Mouse (Mus musculus) liver, adult (tissue): ENCODE measurements around the gene Bub1b.

Experiments used
- GATA4 ChIP-seq: IDR thresholded peaks from 2 replicates; pipeline ENCODE4 v1.6.1; 2014; ENCODE audit warnings: mild to moderate bottlenecking, low read length; ENCODE audit not compliant: insufficient replicate concordance

Bub1b gene

DNA sequence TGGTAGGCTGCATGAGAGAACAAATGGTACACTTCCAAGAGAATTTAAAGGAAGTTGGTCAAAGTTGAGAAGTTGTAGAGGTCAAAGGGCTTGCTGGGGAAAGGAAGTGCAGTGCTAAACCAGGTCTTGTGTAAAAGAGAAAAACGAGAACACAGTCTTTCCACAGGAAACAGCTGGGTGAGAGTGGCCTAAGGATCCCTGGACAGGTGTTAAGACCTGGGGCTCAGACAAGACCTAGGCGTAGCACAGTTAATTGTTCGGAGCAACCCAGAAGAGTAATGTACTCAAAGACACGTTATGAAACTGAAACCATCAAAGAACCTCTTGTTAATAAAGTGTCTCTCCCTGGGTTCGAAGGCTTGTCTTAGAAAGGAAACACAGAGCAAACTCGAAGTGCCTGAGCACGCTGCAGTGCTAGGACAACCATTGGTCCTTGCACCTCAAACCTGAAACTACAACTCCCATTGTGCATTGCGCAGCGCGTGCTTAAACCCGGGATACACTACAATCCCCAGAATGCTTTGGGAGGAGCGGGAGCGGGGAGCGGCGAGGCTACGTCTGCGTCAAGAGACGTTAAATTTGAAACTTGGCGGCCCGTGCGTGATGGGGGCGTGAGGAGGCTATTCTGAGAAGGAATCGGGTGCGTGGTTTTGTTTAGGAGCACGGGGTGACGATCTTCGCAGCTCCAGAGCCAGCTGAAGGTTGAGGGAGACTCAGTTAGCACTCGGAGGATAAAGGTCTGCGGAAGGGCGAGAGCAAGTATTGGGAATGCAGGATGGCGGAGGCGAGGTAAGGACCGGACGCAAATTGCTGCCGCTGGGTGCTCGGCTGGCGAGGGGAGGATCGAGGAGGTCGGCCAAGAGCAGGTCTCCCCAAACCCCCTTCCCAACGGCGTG is at the start of gene Bub1b:
Gene Bub1b, plus strand, starts transcription at position 539 of the 896 bp plus-strand sequence.
- TF ChIP-seq GATA4 = no peak

DNA sequence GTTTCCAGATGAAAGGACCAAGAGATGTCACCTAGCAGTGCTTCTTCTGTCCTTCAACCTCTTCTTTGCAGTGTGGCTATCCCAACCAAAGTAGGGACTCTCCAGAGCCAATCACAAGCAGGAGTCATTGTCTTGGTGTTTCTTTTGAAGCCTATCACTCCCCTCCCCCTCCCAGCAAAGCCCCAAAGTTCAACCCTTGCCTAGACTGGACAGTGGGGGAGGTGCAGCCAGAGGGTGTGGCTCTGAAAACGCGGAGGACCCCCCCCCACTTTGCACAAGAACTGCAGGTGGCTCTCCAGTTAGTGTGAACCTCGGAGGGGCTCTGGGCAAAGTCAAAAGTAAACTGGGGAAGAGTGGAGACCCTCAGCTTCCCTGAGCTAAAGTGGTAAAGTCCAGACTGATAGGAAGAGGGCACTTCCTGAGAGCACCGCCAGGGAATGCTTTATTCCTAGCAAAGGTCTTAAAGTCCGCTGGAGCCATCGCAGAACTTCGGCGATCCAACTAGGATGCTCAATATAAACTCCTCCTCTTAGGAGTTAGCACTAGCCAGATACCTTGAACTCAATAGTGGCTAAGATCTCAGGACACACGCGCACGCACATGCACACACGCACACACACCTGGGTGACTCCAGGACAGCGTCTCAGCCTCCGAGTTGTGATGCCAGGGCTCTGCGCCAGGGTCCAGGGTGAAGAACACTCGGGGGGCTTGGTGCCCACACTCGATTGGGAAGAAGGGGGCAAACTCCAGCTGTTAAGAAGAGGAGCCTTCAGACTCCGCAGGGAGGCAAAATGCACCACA is 49.4 kb upstream of the Bub1b start:
- no peak for TF ChIP-seq GATA4

DNA sequence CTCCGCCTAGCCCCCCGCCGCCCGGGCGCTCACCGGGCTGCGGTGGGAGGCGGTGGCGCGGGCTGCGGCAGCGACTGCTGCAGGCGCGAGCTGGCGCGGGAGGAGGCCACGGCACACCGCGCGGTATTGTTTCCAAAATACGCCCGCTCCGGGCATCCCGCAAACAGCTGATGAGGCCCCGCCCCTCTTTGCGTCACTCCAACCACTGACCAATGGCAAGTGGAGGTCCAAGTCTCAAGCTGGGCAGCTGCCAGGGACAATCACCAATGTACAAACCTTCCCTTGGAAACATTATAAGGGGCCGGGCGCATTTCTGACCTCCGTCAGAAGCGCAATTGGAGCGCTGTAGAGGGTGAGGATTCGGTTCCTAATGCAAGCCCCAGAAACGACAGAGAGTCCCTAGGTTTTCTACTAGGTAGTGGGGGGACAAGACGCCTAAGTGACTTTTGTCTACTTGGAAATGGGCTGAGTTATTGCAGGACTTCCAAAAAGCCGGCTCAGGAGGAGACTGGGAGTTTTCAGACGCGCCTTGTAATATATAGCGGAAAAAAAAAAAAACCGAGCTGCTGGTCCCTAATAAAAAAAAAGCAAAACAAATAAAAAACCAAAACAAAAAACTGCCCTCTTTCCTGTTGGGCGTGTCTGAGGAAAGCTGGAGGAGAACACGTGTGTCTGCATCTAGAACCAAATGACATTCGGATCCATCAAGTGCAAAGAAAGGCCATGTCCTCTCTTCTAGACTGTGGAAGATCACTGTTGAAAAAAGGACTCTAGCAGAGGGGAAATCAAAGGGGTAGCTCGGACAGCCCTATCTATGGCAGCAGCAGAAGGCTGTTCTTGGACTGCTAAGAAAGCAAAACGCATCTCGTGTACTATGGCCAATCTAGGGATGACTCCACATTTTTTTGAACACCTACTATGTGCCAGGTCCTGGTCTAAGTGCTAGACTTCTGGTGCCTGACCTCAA is 48.2 kb upstream of the Bub1b start, which contains the start of gene Bmf:
Gene Bmf, minus strand, starts transcription at position 181 of the 967 bp plus-strand sequence.
- no peak for TF ChIP-seq GATA4

DNA sequence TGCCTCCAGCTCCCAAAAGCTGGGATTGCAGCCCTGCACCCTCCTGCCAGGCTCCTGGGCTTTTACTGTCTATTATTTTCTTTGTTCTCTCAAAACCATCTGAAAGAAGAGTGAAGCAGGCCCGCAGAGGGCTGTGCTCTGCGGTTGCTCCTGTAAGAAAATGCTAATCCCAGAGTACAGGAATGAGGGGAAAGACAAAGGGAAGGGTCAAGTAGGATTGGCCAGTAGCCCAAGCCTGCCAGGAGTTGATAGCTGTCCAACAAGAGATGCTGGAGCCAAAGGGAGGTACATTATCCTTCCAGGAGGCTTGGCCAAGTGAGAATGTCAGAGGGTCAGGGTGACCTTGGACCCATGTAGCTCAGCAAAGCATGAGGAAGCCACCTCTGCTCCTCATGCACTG is 46.4 kb upstream of the Bub1b start:
- no peak for TF ChIP-seq GATA4

DNA sequence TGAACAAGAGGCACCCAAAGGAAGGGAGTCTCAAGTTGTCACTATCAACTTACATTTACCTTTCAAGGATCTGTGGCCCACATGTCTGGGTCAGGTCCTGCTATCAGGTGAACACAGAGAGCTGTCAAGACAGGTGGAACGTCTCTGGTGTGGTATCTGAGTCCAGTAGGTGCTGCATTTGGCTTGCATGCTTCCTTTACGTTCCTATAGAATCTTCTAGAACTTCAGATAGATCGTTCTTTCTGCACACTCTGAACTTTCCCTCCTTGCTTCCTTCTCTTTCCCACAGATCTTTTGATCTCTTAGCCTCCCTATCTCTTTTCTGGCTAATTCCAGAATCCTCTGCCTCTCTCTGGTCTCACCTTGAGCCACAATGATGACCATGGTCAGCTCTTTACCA is 39.6 kb upstream of the Bub1b start:
- no peak for TF ChIP-seq GATA4

DNA sequence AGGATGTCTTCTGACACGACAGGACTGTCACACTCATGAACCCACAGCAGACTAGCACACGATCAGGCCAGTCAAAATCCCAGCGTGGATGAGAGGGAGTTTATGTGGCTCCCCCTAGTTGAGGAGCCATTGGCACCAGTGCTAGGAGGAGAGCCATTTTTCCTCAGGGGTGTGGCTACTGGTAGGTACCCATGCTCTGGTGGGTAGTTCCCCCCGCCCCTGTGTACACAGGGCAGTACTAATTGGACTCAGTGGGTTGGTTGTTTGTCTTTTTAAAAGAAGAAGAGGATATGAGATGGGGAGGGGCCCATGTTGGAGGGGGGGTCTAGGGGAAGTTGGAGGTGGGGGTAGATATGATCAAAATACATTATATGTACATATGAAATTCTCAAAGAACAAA is 36.0 kb upstream of the Bub1b start:
- TF ChIP-seq GATA4 = no peak

DNA sequence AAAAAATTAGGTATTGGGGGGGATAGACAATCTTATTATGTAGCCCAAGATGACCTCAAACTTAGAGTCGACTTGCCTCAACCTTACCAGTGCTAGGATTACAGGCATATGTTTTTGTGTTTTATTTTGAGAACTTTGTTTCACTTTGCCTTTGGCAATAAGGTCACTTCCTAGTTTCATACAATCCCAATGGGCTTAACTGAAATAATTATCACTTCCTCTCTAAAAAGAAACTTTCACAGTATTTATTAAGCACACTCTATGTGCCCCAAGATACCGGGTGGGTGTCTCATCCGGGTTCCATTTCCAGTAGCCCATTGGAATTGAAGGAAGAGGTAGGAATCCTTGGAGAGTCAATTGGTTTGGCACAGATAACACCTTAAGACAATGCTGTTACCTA is 35.6 kb upstream of the Bub1b start:
- TF ChIP-seq GATA4 = no peak

DNA sequence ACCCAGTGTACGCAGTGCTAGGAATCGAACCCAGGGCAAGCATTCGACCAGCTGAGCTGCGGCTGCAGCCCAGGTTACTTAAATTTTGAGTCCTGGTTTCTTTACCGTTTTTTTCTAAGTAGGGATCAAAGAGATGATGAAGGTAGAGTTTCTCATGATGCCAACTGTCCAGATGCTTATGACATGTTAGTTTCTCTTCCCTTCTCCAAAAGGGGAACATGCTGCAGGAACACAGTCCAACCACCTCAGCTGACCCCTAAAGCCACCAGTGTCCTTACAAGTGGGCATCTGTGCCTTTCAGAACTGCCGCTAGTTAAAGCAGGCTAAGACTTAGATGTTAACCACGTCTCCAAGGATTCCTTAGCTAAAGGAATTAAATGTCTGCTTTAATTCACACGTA is 30.8 kb upstream of the Bub1b start:
- TF ChIP-seq GATA4 = no peak

DNA sequence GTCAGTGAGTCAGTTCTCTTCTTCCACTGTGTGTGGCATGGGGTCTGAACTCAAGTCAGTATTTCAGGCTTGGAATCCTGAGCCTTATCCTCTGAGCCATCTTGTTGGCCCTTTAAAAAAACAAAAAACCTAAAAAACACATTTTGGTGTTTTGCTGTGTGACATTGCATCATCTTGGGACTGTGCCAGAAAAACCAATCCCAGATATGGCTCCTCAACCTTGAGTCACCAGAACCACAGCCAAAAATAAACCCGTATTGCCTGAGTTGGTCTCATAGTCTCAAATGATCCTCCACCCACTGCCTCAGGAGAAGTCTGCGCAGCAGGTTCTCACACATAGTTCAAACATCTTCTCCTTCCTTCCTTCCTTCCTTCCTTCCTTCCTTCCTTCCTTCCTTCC is 27.1 kb upstream of the Bub1b start:
- no peak for TF ChIP-seq GATA4

DNA sequence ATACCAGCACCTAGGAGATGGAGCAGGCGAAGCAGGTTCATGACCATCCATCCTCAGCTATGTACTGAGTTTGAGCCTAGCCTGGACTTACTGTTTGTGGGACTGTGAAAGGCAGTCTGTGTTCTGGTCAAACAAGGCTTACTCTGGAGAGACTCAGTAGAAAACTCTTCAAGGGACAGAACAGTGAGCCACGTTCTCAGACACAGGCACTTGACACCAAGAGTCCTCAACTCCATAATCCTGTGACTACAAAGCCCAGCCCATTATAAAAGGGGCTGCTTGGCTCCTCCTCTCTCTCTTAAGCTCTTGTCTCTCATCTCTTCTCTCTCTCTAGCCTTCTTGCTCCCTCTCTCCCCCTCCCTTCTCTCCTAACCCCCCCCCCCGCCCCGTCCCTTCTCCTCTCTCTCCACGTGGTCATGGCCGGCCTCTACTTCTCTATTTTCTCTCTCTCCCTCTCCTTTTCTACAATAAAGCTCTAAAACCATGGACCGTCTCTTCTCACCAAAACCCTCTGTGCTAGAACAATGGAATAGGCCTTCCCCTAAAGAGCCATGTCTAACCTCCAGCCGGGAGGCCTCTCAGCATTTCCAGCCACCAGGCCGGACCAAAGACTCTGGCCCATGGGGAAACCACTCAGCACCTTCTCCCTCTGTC is 25.7 kb upstream of the Bub1b start:
- TF ChIP-seq GATA4 = no peak

DNA sequence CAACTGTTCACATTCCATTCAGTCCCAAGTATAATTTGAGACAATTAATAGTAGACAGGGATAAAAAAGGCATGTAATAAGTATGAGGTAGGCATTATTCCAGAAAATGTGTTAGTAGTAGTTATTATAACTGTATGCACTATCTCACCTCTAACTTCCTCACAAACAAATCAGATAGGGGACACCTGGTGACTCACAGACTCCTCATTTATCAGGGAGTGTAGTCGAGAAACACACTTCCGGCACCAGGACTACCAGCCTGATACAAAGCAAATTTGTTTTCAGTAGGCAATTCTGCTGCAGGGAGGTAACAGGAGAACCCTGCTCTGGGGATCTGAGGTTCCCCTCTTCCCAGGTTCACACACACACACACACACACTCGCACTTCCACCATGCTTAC is 24.9 kb upstream of the Bub1b start:
- TF ChIP-seq GATA4 = no peak

DNA sequence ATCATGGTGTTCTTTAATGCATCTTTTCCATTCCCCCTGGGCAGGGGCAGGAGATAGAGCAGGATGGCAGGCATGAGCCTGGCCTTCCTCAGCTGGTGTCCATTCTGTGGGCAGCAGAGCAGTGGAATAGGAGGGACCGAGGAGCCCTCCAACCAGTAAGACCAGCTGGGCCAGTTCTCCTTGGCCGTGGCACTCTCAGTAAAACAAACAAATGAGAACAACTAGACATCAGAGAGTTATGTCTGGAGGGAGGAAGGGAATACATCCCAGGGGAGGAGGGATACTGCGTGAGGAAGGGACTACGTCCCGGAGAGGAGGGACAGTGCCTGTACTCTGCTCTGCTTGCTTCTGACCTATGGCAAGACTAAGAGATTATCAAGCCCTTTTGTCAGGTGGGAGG is 12.0 kb upstream of the Bub1b start:
- no peak for TF ChIP-seq GATA4

DNA sequence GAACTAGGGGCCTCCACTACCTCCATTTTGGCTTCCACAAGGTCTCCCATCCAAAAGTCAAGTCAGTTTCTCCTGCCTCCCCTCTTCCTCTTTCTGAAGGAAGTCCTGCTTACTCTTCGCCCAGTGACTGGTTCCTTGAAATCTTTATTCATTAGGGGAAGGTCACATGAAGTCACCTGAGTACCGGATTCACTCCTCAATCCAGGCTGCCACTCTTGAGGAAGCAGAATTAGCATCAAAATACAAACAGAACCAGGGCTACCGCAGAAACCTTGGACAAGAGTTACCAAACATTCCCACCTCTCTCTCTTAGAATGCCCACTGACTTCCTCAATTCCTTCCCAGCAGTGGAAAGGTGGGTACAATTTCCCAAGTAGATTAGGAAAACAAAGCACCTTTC is 10.3 kb upstream of the Bub1b start:
- no peak for TF ChIP-seq GATA4

DNA sequence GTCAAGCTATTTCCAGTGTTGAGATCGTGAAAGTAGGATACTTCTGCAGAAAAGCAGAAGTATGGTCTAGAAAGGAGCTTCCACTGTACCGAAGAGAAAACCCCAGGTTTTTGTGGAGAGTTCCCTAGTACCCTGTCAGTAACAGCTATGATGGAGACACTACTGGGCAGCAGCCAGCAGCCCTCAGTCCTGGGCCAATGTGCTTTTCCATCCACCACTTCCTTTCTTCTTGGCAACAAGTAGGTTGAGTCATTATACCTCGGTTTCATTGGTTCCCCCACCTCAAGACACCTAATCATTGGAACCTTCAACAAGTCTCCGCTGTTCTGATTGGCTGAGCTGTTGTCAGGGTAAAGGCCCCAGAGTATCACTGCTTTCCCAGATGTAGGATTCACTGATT is 6.9 kb upstream of the Bub1b start:
- no peak for TF ChIP-seq GATA4

DNA sequence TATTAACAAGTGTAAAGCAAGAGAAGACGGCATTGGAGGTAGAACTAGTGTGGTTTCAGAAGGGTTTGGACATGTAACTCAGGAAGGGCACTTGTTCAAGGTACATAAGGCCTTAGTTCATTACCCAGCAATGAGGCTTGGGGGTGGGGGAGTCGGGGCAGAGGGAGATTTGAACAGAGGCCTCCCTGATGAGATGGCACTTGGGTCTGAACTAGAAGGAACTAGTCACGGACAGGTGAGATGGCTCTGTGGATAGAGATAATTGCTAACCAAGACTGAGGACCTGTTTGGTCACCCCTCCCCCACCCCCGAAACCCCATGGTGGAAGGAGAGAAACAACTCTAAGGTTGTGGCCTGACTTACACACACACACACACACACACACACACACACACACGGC is 1.1 kb downstream of the Bub1b start:
- no peak for TF ChIP-seq GATA4

DNA sequence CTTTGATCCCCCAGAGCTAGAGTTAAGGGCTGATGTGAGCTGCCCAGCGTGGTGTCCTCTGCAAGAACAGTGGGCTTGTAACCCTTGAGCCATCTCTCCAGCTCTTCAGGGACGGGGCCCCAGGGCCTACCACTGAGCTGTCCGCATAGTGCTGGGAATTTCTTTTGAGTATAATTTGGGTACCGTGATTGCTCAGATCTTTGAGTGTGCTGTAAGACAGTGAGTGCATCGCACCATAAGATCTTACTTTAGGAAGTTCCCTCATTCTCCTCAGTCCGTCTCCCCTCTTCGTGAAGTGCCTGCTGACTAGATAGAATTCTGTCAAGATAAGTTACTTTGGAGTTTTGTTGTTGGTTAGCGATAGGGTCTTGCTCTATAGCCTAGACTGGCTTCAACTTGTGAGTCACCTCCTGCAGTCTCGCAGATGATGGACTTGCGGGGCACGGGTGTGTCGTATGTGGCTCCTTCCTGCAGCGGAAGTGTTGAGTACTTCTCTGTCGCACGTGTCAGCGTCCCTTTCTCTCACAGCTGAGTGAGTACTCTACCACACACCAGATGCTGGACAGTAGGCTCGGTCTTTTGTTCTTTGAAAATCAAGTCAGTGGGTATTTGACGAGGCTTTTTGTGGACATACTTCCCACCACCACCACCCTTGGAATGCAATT is 3.7 kb downstream of the Bub1b start:
- no peak for TF ChIP-seq GATA4
